Mouse (Mus musculus): ENCODE measurements around the gene Rras.
"Not testable (repeated sequence)": the region's sequence is repeated elsewhere in the genome, so short reads cannot be mapped to it uniquely, and the experiment has no call there.

Rras gene

DNA sequence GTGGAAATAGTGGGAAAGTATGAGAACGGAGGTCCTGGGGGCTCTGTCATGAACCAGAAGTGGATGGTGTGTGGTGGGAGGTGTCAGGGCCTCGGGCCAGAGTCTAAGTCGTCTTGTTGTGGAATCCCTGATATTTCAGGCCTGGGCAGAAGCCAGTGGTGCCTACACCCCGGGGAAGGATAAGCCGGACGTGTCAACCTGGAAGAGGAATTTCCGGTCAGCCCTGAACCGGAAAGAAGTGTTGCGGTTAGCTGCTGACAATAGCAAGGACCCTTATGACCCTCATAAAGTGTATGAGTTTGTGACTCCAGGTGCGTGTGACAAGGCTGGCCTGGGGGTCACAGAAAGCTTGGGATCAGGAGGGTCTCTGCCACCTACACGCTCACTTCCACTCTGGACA is 18.0 kb upstream of the Rras start:
- DNase-seq (ENCODE audit: low read depth in 2 of 2, low spot score in 2 of 2), result no peak

DNA sequence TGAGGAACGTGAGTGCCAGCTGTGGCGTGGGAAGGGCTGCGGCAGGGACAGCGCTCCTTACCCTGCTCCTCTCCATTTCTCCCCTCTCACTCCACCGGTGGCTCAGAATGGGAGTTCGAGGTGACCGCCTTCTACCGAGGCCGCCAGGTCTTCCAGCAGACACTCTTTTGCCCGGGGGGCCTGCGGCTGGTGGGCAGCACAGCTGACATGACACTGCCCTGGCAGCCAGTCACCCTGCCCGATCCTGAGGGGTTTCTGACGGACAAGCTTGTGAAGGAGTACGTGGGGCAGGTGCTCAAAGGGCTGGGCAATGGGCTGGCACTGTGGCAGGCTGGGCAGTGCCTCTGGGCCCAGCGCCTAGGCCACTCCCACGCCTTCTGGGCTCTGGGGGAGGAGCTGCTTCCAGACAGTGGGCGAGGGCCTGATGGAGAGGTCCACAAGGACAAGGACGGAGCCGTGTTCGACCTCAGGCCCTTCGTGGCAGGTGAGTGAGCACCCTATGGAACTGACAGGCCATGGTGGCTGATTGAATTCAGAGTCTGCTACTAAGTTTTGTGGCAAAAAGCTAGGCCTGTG is 17.1 kb upstream of the Rras start:
- no peak for DNase-seq (ENCODE audit: low read depth in 2 of 2, low spot score in 2 of 2)

DNA sequence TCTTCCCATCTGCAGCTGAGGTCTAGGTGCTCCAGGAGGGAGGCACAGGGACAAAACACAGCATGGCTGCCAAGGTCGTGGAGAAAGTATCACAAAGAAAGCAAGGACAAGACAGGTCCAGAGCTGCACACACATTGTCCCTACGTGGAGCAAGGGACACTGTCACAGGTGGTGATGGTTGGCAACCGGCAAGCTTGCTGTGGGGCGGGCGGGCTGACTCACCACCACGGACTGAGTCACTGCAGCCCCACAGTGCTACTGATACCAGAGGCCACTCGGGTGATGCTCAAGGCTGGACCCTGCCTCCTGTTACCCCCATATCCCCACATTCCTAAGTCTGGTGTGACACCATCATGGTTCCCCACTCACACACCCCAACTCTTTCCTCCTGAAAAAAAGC is 15.3 kb upstream of the Rras start:
- no peak for DNase-seq (ENCODE audit: low read depth in 2 of 2, low spot score in 2 of 2)

- no peak for DNase-seq (ENCODE audit: low read depth in 2 of 2, low spot score in 2 of 2)
Observed at GRCm38 (mm10) chr7:45004546-45004945, 13.2 kb upstream of the Rras start.

GRCm38 (mm10) chr7:45005321-45005992 is 12.3 kb upstream of the Rras start:
- DNase-seq (ENCODE audit: low read depth in 2 of 2, low spot score in 2 of 2), result no peak

GRCm38 (mm10) chr7:45006503-45006902 is 11.3 kb upstream of the Rras start:
- DNase-seq (ENCODE audit: low read depth in 2 of 2, low spot score in 2 of 2), result no peak

GRCm38 (mm10) chr7:45007141-45007540 is 10.6 kb upstream of the Rras start:
- DNase-seq (ENCODE audit: low read depth in 2 of 2, low spot score in 2 of 2), result no peak

DNA sequence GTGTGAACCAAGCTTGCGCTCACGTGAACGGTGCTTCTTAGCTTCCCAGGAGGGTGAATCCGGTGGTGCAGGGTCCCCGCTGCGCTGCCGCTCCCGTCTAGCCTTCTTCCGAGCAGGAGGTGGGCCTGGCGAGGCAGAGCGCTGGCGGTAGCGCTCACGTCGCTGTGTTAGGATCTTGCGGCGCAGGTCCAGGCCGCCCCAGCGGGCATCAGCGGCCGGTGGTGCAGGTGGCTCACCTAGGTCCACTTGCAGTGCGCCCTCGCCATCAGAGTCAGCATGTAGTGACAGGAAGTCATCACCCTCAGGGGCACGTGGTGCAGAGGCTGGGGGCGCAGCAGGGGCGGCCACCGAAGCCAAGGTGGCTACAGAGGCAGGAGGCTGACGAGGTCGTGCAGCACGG is 9.9 kb upstream of the Rras start:
- no peak for DNase-seq (ENCODE audit: low read depth in 2 of 2, low spot score in 2 of 2)

DNA sequence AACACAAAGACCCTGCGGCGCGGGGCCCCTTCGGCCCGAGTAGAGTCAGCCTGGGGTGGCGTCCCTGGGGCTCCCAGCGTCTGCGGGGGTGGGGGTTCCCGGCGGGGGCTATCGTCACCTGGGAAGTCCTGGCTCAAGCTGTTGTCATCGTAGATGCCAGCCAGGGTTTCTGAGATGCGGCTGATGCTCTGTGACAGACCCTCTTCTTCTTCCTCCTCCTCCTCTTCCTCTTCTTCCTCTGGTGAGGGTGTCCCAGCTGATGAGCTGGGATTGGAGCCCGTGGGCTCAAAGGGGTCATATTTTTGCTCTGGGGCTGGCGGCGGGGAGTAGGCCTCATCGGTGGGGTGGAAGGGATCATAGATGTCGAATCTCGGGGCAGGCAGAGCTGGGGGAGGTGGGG is 9.3 kb upstream of the Rras start:
- no peak for DNase-seq (ENCODE audit: low read depth in 2 of 2, low spot score in 2 of 2)

DNA sequence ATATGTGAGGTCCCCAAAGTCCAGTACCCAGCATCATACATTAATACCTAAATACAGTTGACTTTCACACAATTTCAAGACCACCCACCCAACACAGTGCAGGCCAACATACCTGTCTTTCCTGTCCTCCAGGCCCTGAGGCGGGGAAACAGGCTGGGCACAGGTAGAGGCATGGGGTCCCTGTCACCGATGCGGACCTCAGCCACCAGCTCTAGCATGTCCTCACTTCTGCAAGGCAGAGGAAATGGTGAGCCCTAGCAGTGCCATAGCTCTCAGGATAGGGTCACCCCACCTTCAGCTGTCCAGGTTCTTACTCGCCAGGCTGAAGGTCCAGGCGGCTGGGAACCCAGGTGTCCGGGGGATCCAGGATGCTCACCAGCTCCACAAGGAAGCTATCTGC is 5.8 kb upstream of the Rras start:
- no peak for DNase-seq (ENCODE audit: low read depth in 2 of 2, low spot score in 2 of 2)

- DNase-seq (ENCODE audit: low read depth in 2 of 2, low spot score in 2 of 2), result no peak
Observed at GRCm38 (mm10) chr7:45012824-45013223, 4.9 kb upstream of the Rras start.

- no peak for DNase-seq (ENCODE audit: low read depth in 2 of 2, low spot score in 2 of 2)
Observed at GRCm38 (mm10) chr7:45013366-45014095, 4.2 kb upstream of the Rras start.

DNA sequence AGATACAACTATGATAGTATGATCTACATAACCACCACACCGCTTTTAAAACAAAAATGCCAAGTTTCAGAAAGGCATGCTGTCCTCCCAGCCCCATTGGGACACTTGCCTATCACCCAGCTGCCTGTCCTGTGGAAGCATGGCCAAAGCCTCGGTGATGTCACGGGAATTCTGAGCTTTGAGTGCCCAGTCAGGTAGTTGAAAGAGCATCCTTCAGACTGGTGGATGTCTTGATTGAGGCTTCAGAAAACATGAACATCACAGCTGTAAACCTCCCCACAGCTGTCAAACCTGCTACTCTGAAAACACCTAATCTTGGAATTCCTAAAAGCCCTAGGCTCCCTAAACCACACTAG is 3.7 kb upstream of the Rras start:
- DNase-seq (ENCODE audit: low read depth in 2 of 2, low spot score in 2 of 2), result no peak

DNA sequence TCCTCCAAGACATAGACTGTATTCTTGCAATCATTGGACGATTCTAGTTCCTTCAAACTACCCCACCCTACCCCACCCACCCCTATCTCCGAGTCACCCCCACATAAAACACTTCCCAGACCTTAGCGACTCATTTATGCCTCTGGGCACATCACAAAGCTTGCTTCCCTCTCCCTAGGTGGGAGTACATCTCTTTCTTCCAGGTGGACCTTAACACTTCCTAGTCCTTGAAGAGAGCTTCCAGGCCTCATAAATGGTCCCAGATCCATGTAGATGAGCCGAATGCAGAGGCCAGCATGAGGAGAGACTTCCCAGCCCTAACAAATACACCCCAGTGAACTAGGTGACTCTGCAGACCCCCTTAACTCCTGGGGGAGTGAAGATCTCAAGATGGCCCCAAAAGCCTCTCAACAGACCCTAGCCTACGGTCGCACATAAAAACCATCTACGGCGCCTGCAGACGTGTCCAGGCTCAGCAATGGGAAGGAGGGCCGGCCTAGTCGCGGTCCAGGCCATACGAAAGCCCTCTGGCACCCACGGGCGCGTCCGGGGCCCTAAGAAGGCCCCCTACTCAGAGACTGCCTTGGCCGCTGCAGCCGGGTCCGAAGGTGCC is 2.3 kb upstream of the Rras start:
- peak in 1 of 2 experiments; percentile 10 for DNase-seq (ENCODE audit: low read depth in 2 of 2, low spot score in 2 of 2)

- peak; percentile 97 to 98 for DNase-seq (ENCODE audit: low read depth in 2 of 2, low spot score in 2 of 2)
Observed at GRCm38 (mm10) chr7:45015957-45016612, 1.7 kb upstream of the Rras start, which contains the start of gene Scaf1. Gene Scaf1 (minus strand): TSS chr7:45016363.

- no peak for DNase-seq (ENCODE audit: low read depth in 2 of 2, low spot score in 2 of 2)
Observed at GRCm38 (mm10) chr7:45016761-45017160, 1.0 kb upstream of the Rras start.

DNA sequence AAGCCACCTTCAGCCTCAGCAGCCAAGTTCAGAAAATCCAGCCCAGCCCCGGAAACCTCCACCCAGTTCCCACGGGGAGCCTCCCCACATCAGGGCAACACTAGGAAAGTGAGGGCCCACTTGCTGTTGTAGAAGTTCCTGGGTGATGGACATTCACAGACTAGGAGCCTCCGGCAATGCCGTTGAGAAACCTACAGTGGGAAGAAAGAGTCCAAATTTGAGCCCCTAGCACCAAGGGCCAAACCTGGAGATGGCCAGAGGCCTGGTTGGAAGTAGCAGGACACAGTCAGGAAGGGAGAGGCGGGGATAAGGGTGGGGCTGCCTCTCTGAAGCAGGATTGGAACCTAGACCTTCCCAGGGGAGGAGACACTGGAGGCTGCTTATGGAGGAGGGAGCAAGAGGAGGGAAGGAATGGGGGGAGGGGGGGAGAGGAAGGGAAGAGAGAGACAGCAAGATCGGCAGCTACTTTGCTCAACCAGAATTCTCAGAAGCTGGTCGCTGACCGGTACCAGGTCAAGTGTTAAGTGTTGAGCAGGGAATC is 1.3 kb downstream of the Rras start:
- peak in 1 of 2 experiments; percentile 15 for DNase-seq (ENCODE audit: low read depth in 2 of 2, low spot score in 2 of 2)

DNA sequence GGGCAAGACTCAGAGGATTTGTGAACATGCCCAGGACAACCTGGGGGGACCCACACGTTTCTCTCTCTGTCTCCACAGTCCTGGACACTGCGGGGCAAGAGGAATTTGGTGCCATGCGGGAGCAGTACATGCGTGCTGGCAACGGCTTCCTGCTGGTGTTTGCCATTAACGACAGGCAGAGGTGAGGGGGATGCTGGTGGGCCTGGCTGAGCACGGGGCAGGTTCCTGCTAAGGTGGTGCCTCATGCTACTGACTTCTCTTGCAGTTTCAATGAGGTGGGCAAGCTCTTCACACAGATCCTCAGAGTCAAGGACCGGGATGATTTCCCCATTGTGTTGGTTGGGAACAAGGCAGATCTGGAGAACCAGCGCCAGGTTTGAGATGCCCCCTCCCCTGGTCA is 2.5 kb downstream of the Rras start:
- no peak for DNase-seq (ENCODE audit: low read depth in 2 of 2, low spot score in 2 of 2)

DNA sequence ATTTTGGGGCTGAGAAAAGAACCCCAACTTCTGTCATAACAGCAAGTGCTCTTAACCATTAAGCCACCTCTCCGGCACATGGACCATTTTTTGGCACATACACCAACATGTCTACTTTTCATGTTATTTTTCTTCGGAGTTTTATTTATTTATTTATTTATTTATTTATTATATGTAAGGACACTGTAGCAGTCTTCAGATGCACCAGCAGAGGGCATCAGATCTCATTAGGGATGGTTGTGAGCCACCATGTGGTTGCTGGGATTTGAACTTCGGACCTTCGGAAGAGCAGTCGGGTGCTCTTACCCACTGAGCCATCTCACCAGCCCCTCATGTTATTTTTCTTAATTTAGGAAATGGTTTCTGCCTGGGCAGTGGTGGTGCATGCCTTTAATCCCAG is 6.0 kb downstream of the Rras start:
- DNase-seq (ENCODE audit: low read depth in 2 of 2, low spot score in 2 of 2), result not testable (repeated sequence)

DNA sequence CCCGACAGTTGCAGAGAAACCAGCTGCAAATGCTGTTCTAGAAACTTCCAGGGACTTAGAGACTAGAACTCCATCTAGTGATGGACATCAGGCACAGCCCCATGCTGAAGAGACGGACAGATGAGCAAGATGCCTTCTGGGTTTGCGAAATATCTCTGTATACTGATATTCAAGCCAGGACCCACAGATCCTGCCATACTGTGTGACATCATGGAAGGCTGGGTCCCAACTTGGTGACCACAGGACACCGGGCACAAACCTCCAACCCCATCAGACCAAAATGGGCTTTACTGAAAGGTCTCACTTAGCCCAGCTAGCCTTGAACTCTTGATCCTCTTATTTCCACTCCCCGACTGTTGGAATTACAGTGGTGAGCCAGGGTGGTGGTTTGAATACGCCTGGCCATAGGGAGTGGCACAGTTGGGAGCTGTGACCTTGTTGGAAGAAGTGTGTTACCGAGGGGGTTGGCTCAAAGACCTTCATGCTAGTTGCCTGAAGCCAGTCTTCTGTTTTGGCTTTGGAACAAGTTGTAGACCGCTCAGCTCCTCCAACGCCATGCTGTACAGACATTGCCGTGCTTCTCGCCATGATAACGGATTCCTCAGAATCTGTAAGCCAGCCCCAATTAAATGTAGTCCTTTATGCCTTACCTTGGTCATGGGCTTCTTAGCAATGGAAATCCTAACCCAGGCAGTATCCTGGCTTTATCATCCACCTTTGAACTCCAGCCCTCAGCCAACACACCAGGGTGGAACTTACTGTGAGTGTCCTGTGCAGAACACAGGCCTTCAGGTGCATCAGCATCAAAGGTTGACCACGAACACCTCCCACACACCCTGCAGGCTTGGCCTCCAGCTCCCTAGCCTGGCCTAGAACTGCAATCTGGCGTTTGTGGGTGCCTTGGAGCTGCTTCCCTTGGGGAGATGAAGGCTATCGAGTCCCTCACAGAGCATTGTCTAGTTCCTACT is 6.8 kb downstream of the Rras start:
- DNase-seq (ENCODE audit: low read depth in 2 of 2, low spot score in 2 of 2), result no peak

All from CD8-positive naive resting alpha-beta T cell, adult 2 months (primary cell).